Mouse (Mus musculus) cerebellum, adult 2 months (tissue): ENCODE measurements around the gene Olfr1348.

Source experiments
- CTCF ChIP-seq: fragments of 200-500 bp; IDR thresholded peaks from 2 replicates; pipeline ENCODE4 v1.5.1; 2011; ENCODE audit warnings: low read depth, mild to moderate bottlenecking, control low read depth, low read length, moderate library complexity, borderline replicate concordance; ENCODE audit not compliant: insufficient read depth
- POLR2A ChIP-seq: fragments of 200-500 bp; IDR thresholded peaks from 2 replicates; pipeline ENCODE4 v1.6.1; 2011; ENCODE audit warnings: low read length, control low read depth, borderline replicate concordance; ENCODE audit not compliant: insufficient read depth

DNA sequence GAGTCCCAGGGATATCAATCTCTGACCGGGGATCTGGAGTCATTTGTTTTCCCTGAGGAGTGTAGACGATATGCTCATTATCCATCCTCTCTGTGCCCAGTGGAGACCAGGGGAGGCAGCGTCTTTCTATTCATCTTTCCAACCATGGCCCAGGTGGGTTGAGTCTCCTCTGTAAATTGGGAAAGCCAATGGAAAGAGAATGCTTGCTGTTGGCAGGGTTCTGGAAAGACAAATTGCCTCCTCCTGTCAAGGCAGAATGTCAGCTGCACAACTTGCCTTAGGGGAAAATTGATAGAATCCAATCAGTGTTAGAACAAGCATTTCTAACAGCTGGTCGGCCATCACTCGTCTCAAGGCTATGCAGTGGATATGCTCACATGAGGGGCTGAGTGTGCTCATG is 14.3 kb upstream of the Olfr1348 start, which contains the start of gene Olfr1349:
- TF ChIP-seq CTCF (no peak), POLR2A (no peak)
